Mouse (Mus musculus): ENCODE data around the gene Taf8.
A peak's percentile ranks its signal among the peaks of the same experiment; 100 is the strongest.
"Not testable (repeated sequence)": the region's sequence is repeated elsewhere in the genome, so short reads cannot be mapped to it uniquely, and the experiment has no call there.

Gene Taf8

DNA sequence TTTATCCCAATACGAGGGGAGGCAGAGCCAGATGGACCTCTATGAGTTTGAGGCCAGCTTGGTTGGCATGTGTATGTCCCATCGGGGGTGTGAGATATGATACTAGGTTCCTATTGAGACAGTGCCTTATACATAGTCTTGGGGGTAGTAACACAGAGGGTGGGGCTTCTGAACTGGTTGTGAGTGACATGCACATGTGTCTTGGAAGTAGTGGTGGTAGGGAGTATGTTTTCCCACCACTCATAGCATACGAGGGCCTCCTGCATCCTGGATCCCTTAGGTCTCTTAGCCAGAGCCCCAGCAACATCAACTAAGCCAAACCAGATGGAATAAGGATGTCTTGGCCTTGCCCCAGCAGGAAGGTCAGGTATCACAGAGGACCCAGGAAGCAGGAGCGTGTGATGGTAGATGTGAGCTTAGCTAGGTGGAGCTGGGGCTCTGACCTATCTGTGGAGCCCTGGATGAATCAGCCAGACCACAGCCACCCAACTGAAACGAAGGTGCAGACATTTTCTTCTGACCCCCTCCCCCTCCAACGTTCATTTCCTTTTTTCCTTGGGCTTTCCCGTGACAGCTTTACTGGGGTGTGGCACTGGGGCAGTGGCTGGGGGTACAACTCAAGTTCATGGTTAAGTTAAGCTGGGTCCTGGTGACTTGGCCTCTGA, 13.2 kb upstream of the Taf8 start:
- DNase-seq = no peak

DNA sequence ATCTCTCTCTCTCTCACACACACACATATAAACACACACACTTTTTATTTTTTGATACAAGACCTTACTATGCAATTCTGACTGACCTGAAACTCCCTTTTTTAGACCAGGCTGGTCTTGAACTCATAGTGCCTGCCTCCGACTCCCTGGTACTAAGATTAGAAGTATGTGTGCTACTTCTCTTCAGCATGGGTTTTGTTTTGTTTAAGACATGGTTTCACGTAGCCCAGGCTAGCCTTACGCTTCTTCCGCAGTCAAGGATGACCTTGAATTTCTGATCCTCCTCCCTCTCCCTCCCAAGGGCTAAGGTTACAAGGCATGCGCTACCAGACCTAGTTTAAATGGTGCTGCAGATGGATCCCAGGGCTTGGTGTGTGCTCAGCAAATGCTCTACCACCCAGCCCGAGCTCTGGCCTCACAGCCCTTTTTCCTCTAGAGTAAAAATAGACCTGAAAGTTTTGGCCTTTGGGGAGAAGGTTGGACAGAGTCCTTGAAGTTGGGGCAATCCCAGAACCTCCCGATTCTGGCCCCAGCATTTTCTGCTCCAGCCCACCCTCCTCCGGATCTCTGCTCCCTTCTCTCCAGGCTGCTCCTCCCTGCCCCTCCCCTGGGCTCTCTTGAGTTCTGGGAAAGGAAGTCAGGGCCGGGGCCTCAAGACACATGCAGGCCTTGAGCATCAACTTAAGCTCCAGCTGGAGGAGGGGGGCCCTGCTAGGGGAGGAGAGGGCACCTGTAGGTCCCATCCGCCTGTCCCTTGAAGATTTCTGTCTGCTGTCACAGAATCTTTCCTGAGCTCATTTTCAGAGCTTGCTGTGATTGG, 11.1 kb upstream of the Taf8 start:
- no peak for DNase-seq

DNA sequence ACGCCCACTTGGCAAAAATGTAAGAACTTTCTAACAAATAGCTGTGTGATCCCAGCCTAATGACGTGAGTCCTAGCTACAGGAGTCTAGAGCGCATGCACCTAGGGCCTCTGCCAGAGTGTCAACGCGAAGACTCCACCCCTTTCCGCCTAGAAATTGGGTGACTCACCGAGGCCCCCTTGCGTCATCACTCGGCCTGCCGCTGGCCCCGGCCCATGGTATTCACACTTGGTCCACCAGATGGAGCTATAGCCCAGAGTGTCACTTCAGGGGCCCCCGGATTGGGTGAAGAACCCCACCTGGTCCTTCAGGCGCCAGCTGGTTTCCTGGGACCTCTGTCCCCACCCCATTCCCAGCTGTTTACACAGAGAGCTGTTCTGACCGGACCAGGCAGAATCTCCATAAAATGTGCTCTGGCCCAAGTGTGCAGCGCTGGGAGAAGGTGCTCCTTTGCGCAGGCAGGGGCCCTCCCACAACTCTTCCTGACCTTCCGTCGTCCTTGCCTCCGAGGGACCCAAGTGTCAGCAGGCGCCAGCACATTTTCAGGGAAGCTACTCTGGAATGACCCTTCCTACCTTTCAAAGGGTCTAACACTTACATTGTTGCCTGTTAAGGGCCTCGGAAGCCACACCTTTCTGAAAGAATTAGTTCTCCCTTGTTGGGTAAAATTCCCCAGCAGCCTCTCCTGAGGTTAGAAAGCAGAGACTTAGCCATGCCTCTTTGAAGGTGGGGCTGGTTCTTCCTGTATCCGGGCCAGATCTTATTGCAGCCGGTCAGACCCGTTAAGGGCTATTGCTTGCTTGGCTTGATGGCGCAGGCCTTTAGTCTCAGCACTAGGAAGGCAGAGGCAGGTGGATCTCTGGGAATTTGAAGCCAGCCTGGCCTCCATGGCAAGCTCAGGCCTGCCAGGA, 9.3 kb upstream of the Taf8 start:
- DNase-seq = peak; percentile 99

DNA sequence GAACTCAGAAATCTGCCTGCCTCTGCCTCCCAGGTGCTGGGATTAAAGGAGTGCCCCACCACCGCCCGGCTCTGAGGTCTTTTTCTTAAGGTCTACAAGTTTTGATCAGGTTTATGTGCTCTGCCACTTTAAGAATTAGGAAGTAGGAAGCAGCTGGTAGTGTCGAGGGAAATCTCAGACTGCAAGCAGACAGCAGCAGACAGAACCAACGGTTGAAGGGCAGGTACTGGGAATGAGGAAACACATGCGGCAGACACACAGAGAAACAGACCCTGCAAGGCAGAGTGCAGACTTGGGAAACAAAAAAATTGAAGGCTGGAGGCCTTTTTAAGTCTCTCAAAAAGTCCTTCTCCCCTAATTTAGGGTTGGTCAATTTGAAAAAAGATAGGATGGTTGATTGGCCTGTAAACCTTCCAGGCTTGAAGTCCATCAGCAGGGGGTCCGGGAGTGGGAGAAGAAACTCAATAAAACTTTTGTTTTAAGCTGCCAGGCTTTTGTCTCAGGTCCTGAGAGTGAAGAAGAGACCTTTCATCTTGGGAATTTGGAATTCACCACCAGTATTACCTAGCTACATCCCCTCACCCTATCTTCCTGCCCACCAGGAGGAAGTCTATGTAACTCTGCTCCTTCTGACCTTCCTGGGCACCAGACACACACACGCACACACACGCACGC, 7.1 kb upstream of the Taf8 start:
- DNase-seq = no peak

DNA sequence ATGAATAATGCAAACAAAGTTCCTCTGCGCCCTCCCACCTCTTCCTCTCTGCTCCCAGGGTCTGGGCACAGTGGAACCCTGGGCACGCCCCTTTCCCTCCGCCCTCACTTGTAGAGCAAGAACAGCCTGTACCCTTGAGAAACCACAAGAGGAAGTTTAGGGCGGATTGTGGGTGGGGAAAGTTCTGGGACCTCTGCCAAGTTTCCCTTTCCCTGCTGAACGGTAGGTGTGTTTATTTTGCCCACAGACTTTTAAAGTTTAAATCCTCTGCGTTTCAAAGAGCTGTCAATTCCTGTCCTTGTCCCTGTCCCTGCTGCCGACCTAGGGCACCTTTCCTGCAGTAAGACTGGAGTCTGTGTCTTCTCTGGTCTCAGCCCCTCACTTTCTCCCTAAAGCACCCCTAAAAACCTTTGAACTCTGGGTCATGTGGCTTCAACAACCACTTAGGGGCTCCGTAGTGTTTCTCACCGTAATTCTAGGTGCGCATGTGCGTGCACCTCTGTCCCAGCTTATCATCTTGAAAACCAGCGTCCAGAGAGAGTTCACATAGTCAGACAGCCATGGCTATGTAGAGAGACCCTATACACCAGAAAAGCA, 6.0 kb upstream of the Taf8 start:
- peak; percentile 97 for DNase-seq

- no peak for DNase-seq
These were observed 5.4 kb upstream of the Taf8 start for GRCm38 (mm10) chr17:47507523-47507922.

GRCm38 (mm10) chr17:47506697-47507096, 4.6 kb upstream of the Taf8 start:
- DNase-seq = no peak

DNA sequence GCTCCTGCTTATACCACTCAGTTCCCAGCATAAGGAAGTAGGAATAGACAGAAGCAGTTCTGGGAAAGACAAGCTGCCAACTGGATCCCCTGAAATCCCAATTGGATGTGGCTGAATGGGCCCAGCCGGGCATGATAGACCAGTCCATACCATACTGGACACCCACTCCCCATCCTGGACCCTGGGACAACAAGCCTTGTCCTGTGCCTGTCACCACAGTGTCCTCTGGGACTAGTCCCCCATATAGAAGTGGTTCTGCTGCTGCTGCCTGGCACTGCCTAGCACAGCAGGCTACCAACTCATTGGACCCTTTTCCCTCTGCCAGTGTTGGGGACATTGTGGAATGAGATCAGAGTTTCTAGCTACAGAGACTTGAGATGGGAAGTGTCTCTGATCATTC, 4.0 kb upstream of the Taf8 start:
- DNase-seq = no peak

- DNase-seq = no peak
These were observed 3.5 kb upstream of the Taf8 start for GRCm38 (mm10) chr17:47505566-47505965.

DNA sequence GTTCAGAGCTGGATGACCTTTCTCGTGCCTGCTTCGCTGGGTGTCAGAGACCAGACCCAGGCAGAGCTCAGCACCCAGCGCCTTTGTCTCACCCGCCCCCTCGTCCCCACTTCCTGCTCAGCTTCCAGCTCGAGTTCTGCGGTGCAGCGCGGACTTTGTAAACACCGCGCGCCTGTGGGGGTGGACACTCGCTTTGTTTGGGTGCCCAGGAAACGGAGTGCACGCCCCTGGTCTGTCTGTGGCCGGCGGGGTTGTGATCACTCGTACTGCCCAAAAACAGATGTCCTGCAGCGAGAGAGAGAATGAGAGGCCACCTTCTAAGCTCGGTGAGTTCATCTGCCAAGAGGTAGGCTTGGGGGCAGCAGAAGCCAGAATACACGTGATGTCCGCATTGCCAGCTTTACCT, 2.9 kb upstream of the Taf8 start, which contains the start of gene Ccnd3:
Gene Ccnd3 (plus strand): TSS at position 111 of the 406 bp plus-strand sequence.
- peak; percentile 78 for DNase-seq

GRCm38 (mm10) chr17:47504228-47504627, 2.1 kb upstream of the Taf8 start:
- DNase-seq = no peak

GRCm38 (mm10) chr17:47503689-47504088, 1.6 kb upstream of the Taf8 start:
- DNase-seq = no peak

DNA sequence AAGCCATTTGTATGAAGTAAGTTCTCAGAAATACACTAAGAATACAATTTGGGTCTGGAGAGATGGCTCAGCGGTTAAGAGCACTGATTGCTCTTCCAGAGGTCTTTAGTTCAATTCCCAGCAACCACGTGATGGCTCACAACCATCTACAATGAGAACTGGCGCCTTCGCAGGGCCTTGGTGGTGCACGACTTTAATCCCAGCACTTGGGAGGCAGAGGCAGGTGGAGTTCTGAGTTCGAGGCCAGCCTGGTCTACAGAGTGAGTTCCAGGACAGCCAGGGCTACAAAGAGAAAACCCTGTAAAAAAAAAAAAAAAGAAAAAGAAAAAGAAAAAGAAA, 584 bp upstream of the Taf8 start:
- DNase-seq = not testable (repeated sequence)

GRCm38 (mm10) chr17:47501531-47501930, 561 bp downstream of the Taf8 start:
- DNase-seq = no peak

DNA sequence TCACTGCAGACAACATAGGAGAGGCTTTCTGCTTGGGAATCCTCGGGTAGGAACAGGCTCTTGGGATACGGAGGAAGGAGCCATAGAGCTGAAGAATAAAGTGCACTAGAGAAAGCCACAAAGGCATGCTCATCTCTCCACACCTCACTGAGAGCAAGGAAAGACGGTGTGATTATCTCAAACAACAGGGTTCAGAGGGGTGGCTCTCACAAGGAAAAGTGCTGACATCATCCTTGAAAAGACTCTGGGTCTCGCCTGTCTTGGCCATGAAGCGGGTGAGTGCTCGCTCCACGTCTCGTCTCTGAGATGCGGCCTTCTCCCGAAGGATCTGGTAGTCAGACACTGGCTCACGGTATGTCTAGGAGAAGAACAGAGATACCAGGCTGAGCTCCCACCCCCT, 8.0 kb downstream of the Taf8 start:
- no peak for DNase-seq

DNA sequence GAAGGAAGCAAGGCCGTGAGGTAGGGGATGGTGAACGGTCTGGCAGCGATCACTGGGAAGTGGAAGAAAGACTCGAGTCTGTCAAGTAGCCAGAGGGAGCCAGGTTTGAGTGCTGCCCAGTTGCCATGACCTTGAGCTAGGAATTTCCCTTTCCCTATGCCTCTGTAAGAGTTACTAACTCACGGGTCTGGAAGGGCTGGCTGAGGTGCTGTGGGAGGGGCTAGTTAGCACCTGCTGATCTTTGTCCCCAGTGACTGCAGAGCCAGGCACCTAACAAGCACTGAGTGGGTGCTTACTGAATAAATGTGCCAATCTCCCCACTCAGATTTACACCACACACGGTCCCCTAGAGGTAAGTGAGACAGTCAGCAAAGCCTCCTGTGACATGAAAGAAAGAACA, 8.4 kb downstream of the Taf8 start:
- peak; percentile 83 for DNase-seq

- DNase-seq = no peak
These were observed 9.4 kb downstream of the Taf8 start for GRCm38 (mm10) chr17:47492731-47493130.

DNA sequence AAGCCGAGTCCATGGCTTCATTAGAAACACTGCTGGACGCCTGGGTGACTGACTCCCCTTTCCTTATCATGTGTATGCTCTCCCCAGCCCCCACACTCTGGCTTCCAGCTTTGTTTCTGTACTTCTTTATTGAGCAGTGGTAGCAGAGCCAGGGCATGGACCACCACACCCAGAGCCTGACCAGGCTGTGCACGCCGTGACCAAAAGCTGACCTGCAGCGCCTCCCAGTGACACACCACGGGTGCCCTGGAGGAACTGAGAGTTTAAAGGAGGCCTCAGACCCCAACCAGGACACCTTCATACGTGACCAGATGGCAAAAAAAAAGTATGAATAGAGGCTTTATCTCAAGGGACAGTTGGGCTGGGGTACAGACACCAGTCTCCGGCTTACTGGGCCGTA, 11.3 kb downstream of the Taf8 start:
- DNase-seq = no peak

GRCm38 (mm10) chr17:47485791-47486190, 16.3 kb downstream of the Taf8 start:
- no peak for DNase-seq

DNA sequence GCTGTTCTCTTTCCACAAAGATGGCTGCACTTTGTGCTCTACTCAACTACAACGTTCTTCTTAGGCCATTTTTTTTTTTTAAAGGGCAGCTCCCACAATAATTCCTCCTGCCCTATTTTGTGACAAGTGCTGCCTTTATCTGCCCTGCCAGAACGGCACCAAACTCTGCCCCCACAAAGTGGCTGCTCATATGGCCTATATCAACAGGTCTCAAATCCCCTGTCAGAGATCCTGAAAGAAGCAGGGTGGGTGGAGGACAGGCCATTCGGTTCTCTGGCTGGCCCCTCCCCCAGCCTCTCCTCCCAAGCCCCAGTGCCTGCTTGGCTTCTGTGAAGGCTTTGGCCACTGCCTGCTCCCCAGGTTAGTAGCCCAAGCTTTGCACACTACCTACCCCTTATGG, 17.1 kb downstream of the Taf8 start:
- DNase-seq = no peak

DNA sequence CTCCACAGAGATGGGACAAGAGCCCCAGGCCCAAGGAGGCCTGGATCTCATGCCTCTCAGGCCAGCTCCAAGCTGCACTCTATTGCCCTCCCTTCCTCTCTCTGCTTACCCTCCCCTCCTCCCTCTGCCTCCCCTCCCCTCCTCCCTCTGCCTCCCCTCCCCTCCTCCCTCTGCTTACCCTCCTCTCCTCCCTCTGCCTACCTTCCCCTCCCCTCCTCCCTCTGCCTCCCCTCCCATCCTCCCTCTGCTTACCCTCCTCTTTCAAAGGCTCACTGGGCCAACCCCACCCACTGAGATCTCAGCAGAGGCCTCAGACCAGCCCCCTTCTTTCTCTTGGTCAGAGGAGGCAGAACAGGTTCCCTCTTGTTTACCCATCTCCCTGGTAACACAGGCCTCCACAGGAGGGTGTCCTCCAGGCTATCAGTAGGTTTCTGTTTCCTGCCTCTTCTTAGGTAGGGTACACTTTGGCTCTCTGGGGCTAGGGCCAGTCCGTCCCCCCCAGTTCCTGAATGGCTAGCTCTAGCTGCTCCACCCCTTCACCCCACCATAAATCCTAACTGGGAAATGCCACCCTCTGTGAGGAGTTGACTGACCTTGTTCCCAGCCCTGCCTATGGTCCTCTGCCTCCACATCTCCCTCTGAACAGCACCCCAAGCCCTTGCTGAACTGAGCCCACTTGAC, 17.7 kb downstream of the Taf8 start:
- peak; percentile 83 for DNase-seq

- DNase-seq = no peak
These were observed 19.7 kb downstream of the Taf8 start for GRCm38 (mm10) chr17:47482401-47482800.
